ENCODE assay signal across 25 mouse cellular contexts in genomic region chr8:110082416-110083105, GRCm38 (mm10). TPM values are rescaled to one million over a fixed set of nuclear protein-coding genes. Genes with fewer than 3 reads are reported as not detected.
DNase-seq lines count a peak whose midpoint lies in the region; ATAC-seq and TF ChIP-seq lines count a peak whose summit lies in the region.
"Had no signal": no experiment of that assay in that cellular context is flagged by ENCODE, and none has a peak within 500 bp of the region (broad histone marks: within the 10 kb centered on the region; RNA-seq: fewer than 3 reads in every experiment).

No protein-coding gene starts in this region.

- no peak overlapping the region for H3K4me3 ChIP-seq in layer of hippocampus, adult 2 months
- H3K4me3 ChIP-seq: embryonic facial prominence, embryonic 13.5 days; forebrain, embryonic 12.5 days; heart, embryonic 12.5 days; hindbrain, embryonic 10.5 days; intestine, embryonic 15.5 days had no signal

- H3K27ac ChIP-seq in layer of hippocampus, adult 2 months = no peak overlapping the region
- H3K27ac ChIP-seq: embryonic facial prominence, embryonic 13.5 days; forebrain, embryonic 12.5 days; hindbrain, embryonic 10.5 days; hindbrain, embryonic 14.5 days; intestine, embryonic 15.5 days had no signal

- 0 out of 2 replicates have a peak, but pooled peaks have one; percentile 22 for TF ChIP-seq CTCF in layer of hippocampus, adult 2 months (conservative IDR thresholded peaks at IDR 0.05)

- DNase-seq in cerebellum, adult 11-12 months = peak; percentile 32
- no peak for DNase-seq in cerebellum, postnatal 4 days (ENCODE audit: low spot score in 2 of 2)
- peak; percentile 25 to 47 for DNase-seq in cerebellum, postnatal 25 days
- no peak for DNase-seq in cerebellum, adult 8-10 months
- no peak for DNase-seq in layer of hippocampus, adult 2 months (ENCODE audit: low spot score in 2 of 2)
- DNase-seq in layer of hippocampus, postnatal 14 days (ENCODE audit: low spot score in 2 of 2) = no peak
- peak; percentile 2 for DNase-seq in forelimb bud, embryonic 11.5 days (ENCODE audit: low read depth, low spot score)
- DNase-seq: adrenal gland, adult 8-10 months; adrenal gland, postnatal 36 days; B cell, adult 2 months; gastrocnemius, postnatal 14 days; kidney, adult 18-20 months had no signal

- ATAC-seq in megakaryocyte progenitor cell, adult 5-6 weeks (replicated peaks; ENCODE audit: poor library complexity) = no peak
- ATAC-seq: CD4-positive, CD25-positive, alpha-beta regulatory T cell, adult 4 months; forebrain, embryonic 16.5 days; intestine, embryonic 15.5 days had no signal

RNA-seq across cellular contexts. Expression of gene Zfp612, which starts 3.0 kb away (rescaled TPM):
- 10 to 100 TPM; 25.7 to 31.6 TPM for total RNA-seq in layer of hippocampus, adult 2 months (2021)
- total RNA-seq in layer of hippocampus, postnatal 14 days (2021) = 10 to 100 TPM; 22.4 to 24.6 TPM
- 0.05 TPM in 1 of 2 replicates, not detected in the other for total RNA-seq in megakaryocyte progenitor cell, adult 5-6 weeks (2015)
- total RNA-seq in megakaryocyte progenitor cell, adult 5-6 weeks (2017) = not detected in 2 replicates

RNA-seq across cellular contexts. Expression of gene Gm21964, which starts 18.4 kb away (rescaled TPM):
- total RNA-seq in layer of hippocampus, adult 2 months (2021) = not detected
- total RNA-seq in layer of hippocampus, postnatal 14 days (2021) = not detected
- total RNA-seq in megakaryocyte progenitor cell, adult 5-6 weeks (2015) = not detected in 2 replicates
- not detected in 2 replicates for total RNA-seq in megakaryocyte progenitor cell, adult 5-6 weeks (2017)
- total RNA-seq: adrenal gland, adult 8-10 months; adrenal gland, postnatal 36 days; G1E; gastrocnemius, adult 18-20 months; gastrocnemius, postnatal 14 days; heart, adult 8-10 months; heart, postnatal 25 days had no signal

RNA-seq across cellular contexts. Expression of gene Gm17720, which starts 20.0 kb away (rescaled TPM):
- not detected for total RNA-seq in layer of hippocampus, adult 2 months (2021)
- not detected for total RNA-seq in layer of hippocampus, postnatal 14 days (2021)
- total RNA-seq in megakaryocyte progenitor cell, adult 5-6 weeks (2015) = not detected in 2 replicates
- not detected in 2 replicates for total RNA-seq in megakaryocyte progenitor cell, adult 5-6 weeks (2017)
- total RNA-seq: adrenal gland, adult 8-10 months; adrenal gland, postnatal 36 days; G1E; gastrocnemius, adult 18-20 months; gastrocnemius, postnatal 14 days; heart, adult 8-10 months; heart, postnatal 25 days had no signal

RNA-seq across cellular contexts. Expression of gene Chst4, which starts 43.0 kb away (rescaled TPM):
- not detected for total RNA-seq in layer of hippocampus, adult 2 months (2021)
- not detected for total RNA-seq in layer of hippocampus, postnatal 14 days (2021)
- not detected in 2 replicates for total RNA-seq in megakaryocyte progenitor cell, adult 5-6 weeks (2015)
- not detected in 2 replicates for total RNA-seq in megakaryocyte progenitor cell, adult 5-6 weeks (2017)
- total RNA-seq: G1E; gastrocnemius, adult 18-20 months; gastrocnemius, postnatal 14 days had no signal

Comparison
In these comparisons a context has a peak if more than half of its experiments do, and no peak if none do; other contexts are left out.
1. DNase-seq: peak in cerebellum, adult 11-12 months (single experiment), cerebellum, postnatal 25 days (2 of 2) and forelimb bud, embryonic 11.5 days (single experiment); none in cerebellum, postnatal 4 days (0 of 2), cerebellum, adult 8-10 months (single experiment), layer of hippocampus, adult 2 months (0 of 2) and layer of hippocampus, postnatal 14 days (0 of 2).
2. RNA of gene Zfp612, which starts 3.0 kb away (total RNA-seq): 25.7 to 31.6 TPM in layer of hippocampus, adult 2 months and 22.4 to 24.6 TPM in layer of hippocampus, postnatal 14 days; 0.05 TPM in megakaryocyte progenitor cell, adult 5-6 weeks; every median in the first group is over 10 times any median in the second.